Comparison of ENCODE assay signal across 8 mouse cellular contexts in the genomic region with DNA sequence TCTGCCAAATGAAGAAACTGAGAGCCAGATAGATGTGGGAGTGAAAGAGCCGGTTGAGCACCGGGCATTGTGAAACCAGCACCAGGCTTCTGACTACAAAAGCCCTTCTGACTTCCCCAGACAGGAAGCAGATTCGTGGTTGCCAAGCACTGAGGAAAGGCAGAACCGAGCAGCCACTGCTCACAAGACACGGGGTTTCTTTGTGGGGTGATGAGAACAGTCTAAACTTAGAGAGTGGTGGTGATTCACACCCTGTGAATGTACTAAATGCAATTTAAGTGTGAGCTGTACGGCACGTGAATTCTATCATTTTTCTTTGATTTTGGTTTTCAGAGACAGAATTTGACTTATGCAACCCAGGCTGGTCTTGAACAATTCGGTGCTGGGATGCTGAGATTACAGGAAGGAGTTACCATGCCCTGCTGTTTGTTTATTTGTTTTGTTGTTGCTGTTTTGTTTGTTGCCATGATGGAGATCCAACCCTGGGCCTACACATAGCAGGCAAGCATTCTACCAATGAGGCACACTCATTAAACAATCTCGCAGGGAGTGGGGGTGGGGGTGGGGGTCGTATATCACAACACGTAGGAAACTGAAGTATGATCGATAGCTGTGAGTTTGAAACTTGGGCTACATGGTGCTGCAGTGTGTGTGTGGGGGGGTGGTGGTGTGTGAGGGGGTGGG.
DNase-seq lines count a peak whose midpoint lies in the region; ATAC-seq and TF ChIP-seq lines count a peak whose summit lies in the region.

No protein-coding gene starts in this region.

- ATAC-seq in megakaryocyte progenitor cell, adult 5-6 weeks (replicated peaks; ENCODE audit: poor library complexity), result peak; percentile 89
- no peak for ATAC-seq in erythroblast, adult 5-6 weeks (replicated peaks; ENCODE audit: low FRiP score, poor library complexity, severe bottlenecking)

- H3K4me3 ChIP-seq in C2C12 (ENCODE audit: insufficient read depth, poor library complexity, severe bottlenecking), result no peak overlapping the region

- no peaks in the 10 kb centered on the region for H3K79me2 ChIP-seq in C2C12 (ENCODE audit: control insufficient read depth, insufficient read depth)

- H3K27me3 ChIP-seq in C2C12 (ENCODE audit: control insufficient read depth, insufficient read depth, insufficient read length), result no peaks in the 10 kb centered on the region

- H3ac ChIP-seq in C2C12 (ENCODE audit: control insufficient read depth, insufficient read length, low read depth), result peak overlapping the region; percentile 19

- no peak for TF ChIP-seq CTCF in C2C12 (IDR thresholded peaks at IDR 0.05; ENCODE audit: control insufficient read depth, insufficient read depth, insufficient read length)

- peak; percentile 74 for DNase-seq in 3134 (ENCODE audit: extremely low read depth, insufficient read length, low spot score)
- DNase-seq in frontal cortex, postnatal 14 days (ENCODE audit: low spot score in 2 of 2), result peak; percentile 49 to 68
- peak; percentile 55 for DNase-seq in layer of hippocampus, adult 9-10 months (ENCODE audit: low spot score)
- DNase-seq in thymus, adult 18-20 months, result peak; percentile 59 to 66
- DNase-seq in urinary bladder, postnatal 4 days (ENCODE audit: low spot score in 2 of 2), result no peak

- no peaks in the 10 kb centered on the region for H3K36me3 ChIP-seq in C2C12 (ENCODE audit: control insufficient read depth, insufficient read depth)

- H3K79me3 ChIP-seq in C2C12 (ENCODE audit: low read depth), result no peaks in the 10 kb centered on the region

TF ChIP-seq in C2C12, 6 proteins besides CTCF, POLR2A, EP300 and RAD21:
- TF ChIP-seq FOSL1 (IDR thresholded peaks at IDR 0.05; ENCODE audit: insufficient read depth, low read length, poor library complexity, severe bottlenecking) (peak; percentile 56), MYOG (IDR thresholded peaks at IDR 0.05; ENCODE audit: control insufficient read depth, extremely low read depth, insufficient read length) (no peak), MAX (IDR thresholded peaks at IDR 0.05) (peak; percentile 58), MYOD1 (IDR thresholded peaks at IDR 0.05; ENCODE audit: control insufficient read depth, insufficient read length, low read depth) (peak; percentile 6), USF1 (IDR thresholded peaks at IDR 0.05; ENCODE audit: low read depth) (peak; percentile 64), CEBPB (IDR thresholded peaks at IDR 0.05; ENCODE audit: low read depth) (peak; percentile 65)

Comparison
In these comparisons a context has a peak if more than half of its experiments do, and no peak if none do; other contexts are left out.
1. DNase-seq: peak in 3134 (single experiment), frontal cortex, postnatal 14 days (2 of 2), layer of hippocampus, adult 9-10 months (single experiment) and thymus, adult 18-20 months (2 of 2); none in urinary bladder, postnatal 4 days (0 of 2).